Mouse (Mus musculus): ENCODE data around the gene Ctdsp2. TPM values are rescaled to one million over a fixed set of nuclear protein-coding genes. Genes with fewer than 3 reads are reported as not detected.

The Ctdsp2 gene
- polyA plus RNA-seq, 1 experiment from 2014 or later, result 10.7 TPM

GRCm38 (mm10) chr10:126972051-126972725, 6.3 kb upstream of the Ctdsp2 start:
- H3K4me1 ChIP-seq (ENCODE audit: insufficient read depth), result peaks cover 11% of the 10 kb centered on the region
- ATAC-seq, result peak; percentile 58
- H3K27me3 ChIP-seq (ENCODE audit: insufficient read depth, low read length), result no peaks in the 10 kb centered on the region
- H3K4me2 ChIP-seq (ENCODE audit: low read depth, low read length), result peak overlapping the region; percentile 13; the same call in 1 of the 2 replicates
- 34% methylated on average over 12 of the region's 13 CpGs for WGBS (ENCODE audit: insufficient replicate concordance)
- DNase-seq, result peak; percentile 50
- TF ChIP-seq EP300 (IDR thresholded peaks at IDR 0.05; ENCODE audit: low read depth), result no peak
- no peak for TF ChIP-seq CTCF (IDR thresholded peaks at IDR 0.05; ENCODE audit: low read depth)
- no peaks in the 10 kb centered on the region for H3K9me3 ChIP-seq (ENCODE audit: low read length)
- H3K9ac ChIP-seq (replicated peaks), result no peak overlapping the region
- 0 out of 2 replicates have a peak overlapping the region, but pooled peaks have one; percentile 18 for H3K27ac ChIP-seq (ENCODE audit: low read depth)
- H3K4me3 ChIP-seq (ENCODE audit: low read depth, low read length), result no peak overlapping the region
- no peaks in the 10 kb centered on the region for H3K36me3 ChIP-seq (replicated peaks; ENCODE audit: insufficient read depth, low read length)

GRCm38 (mm10) chr10:126972988-126973387, 5.5 kb upstream of the Ctdsp2 start:
- no peak overlapping the region for H3K4me2 ChIP-seq (ENCODE audit: low read depth, low read length)
- H3K9me3 ChIP-seq (ENCODE audit: low read length), result no peaks in the 10 kb centered on the region
- DNase-seq (no peak), ATAC-seq (no peak)
- no peak overlapping the region for H3K4me3 ChIP-seq (ENCODE audit: low read depth, low read length)
- no peak for TF ChIP-seq CTCF (IDR thresholded peaks at IDR 0.05; ENCODE audit: low read depth)
- TF ChIP-seq EP300 (IDR thresholded peaks at IDR 0.05; ENCODE audit: low read depth), result no peak
- H3K4me1 ChIP-seq (ENCODE audit: insufficient read depth), result peaks cover 16% of the 10 kb centered on the region
- no peak overlapping the region for H3K27ac ChIP-seq (ENCODE audit: low read depth)
- H3K9ac ChIP-seq (replicated peaks), result no peak overlapping the region
- no peaks in the 10 kb centered on the region for H3K36me3 ChIP-seq (replicated peaks; ENCODE audit: insufficient read depth, low read length)
- no peaks in the 10 kb centered on the region for H3K27me3 ChIP-seq (ENCODE audit: insufficient read depth, low read length)
- WGBS (ENCODE audit: insufficient replicate concordance), result 29% methylated on average over 7 of the region's 7 CpGs

- Histone ChIP-seq H3K27me3 (ENCODE audit: insufficient read depth, low read length) (no peaks in the 10 kb centered on the region), H3K4me2 (ENCODE audit: low read depth, low read length) (no peak overlapping the region), H3K9me3 (ENCODE audit: low read length) (no peaks in the 10 kb centered on the region), H3K9ac (replicated peaks) (no peak overlapping the region), H3K27ac (ENCODE audit: low read depth) (no peak overlapping the region), H3K4me1 (ENCODE audit: insufficient read depth) (peaks cover 24% of the 10 kb centered on the region), H3K4me3 (ENCODE audit: low read depth, low read length) (no peak overlapping the region), H3K36me3 (replicated peaks; ENCODE audit: insufficient read depth, low read length) (no peaks in the 10 kb centered on the region)
- 85% methylated on average over 6 of the region's 6 CpGs for WGBS (ENCODE audit: insufficient replicate concordance)
- ATAC-seq (no peak), DNase-seq (no peak)
- TF ChIP-seq EP300 (IDR thresholded peaks at IDR 0.05; ENCODE audit: low read depth), result no peak
- TF ChIP-seq CTCF (IDR thresholded peaks at IDR 0.05; ENCODE audit: low read depth), result no peak
Observed at GRCm38 (mm10) chr10:126975706-126976105, 2.8 kb upstream of the Ctdsp2 start.

DNA sequence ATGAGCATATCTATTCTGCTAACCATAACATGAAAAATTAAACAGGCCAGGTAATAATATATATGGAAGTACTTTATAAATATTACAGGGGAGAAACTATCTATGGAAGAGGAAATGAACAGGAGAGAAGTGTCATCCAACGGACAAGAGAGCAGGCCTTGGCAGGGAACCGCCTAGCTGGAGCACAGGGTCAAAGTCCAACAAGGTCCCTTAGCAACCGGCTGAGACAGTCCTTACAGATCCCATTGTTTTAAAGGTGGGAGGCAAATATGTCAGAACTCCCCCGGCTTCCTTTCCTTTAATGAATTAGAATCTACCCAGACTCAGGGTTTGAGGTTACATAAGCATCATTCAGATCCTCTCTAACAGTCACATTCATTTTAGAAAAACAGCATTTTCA, 1.4 kb upstream of the Ctdsp2 start:
- H3K27me3 ChIP-seq (ENCODE audit: insufficient read depth, low read length), result no peaks in the 10 kb centered on the region
- no peak overlapping the region for H3K27ac ChIP-seq (ENCODE audit: low read depth)
- H3K4me1 ChIP-seq (ENCODE audit: insufficient read depth), result peaks cover 31% of the 10 kb centered on the region
- ATAC-seq (no peak), DNase-seq (no peak)
- no peak overlapping the region for H3K4me2 ChIP-seq (ENCODE audit: low read depth, low read length)
- H3K9me3 ChIP-seq (ENCODE audit: low read length), result no peaks in the 10 kb centered on the region
- H3K9ac ChIP-seq (replicated peaks), result no peak overlapping the region
- WGBS (ENCODE audit: insufficient replicate concordance), result 62% methylated on average over 4 of the region's 4 CpGs
- no peaks in the 10 kb centered on the region for H3K36me3 ChIP-seq (replicated peaks; ENCODE audit: insufficient read depth, low read length)
- H3K4me3 ChIP-seq (ENCODE audit: low read depth, low read length), result no peak overlapping the region
- TF ChIP-seq CTCF (IDR thresholded peaks at IDR 0.05; ENCODE audit: low read depth), result no peak
- TF ChIP-seq EP300 (IDR thresholded peaks at IDR 0.05; ENCODE audit: low read depth), result no peak

- no peaks in the 10 kb centered on the region for H3K9me3 ChIP-seq (ENCODE audit: low read length)
- WGBS (ENCODE audit: insufficient replicate concordance), result 0% methylated on average over 34 of the region's 62 CpGs
- ATAC-seq, result peak; percentile 41
- TF ChIP-seq EP300 (IDR thresholded peaks at IDR 0.05; ENCODE audit: low read depth) (no peak), CTCF (IDR thresholded peaks at IDR 0.05; ENCODE audit: low read depth) (no peak)
- H3K4me3 ChIP-seq (ENCODE audit: low read depth, low read length), result peak overlapping the region; percentile 96
- H3K36me3 ChIP-seq (replicated peaks; ENCODE audit: insufficient read depth, low read length), result 0 out of 2 replicates have a peak, but pooled peaks cover 2% of the 10 kb centered on the region
- H3K4me1 ChIP-seq (ENCODE audit: insufficient read depth), result peaks cover 49% of the 10 kb centered on the region
- H3K9ac ChIP-seq (replicated peaks), result peak overlapping the region; percentile 90
- H3K4me2 ChIP-seq (ENCODE audit: low read depth, low read length), result peak overlapping the region; percentile 89
- H3K27ac ChIP-seq (ENCODE audit: low read depth), result peak overlapping the region; percentile 100
- DNase-seq, result peak; percentile 81
- H3K27me3 ChIP-seq (ENCODE audit: insufficient read depth, low read length), result no peaks in the 10 kb centered on the region
Observed at GRCm38 (mm10) chr10:126979121-126979635, 661 bp downstream of the Ctdsp2 start.

DNA sequence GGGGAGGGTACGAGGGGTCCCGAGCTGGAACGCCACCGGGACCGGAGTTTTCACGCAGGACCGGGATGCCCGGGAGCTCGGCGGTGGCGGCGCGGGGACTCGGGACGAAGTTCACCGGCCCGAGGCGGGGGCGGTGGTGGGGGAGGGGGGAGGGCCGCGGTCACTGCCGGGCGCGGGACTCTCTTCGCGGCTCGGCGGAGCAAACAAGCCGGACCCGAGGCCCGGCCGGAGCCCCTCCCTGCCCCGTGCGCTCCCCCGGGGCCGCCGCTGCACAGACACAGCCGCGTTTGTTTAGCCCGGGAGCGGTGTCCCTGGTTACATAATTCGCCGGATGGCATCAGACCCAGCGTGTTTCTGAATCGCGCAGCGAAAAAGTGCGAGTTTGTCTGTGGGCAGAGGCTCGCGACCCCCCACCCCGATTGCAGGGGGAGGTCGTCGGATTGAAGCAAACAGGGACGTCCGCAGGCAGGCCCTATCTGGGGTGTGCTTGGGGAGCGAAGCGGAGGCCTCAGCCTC, 1.2 kb downstream of the Ctdsp2 start:
- no peak for TF ChIP-seq EP300 (IDR thresholded peaks at IDR 0.05; ENCODE audit: low read depth)
- TF ChIP-seq CTCF (IDR thresholded peaks at IDR 0.05; ENCODE audit: low read depth), result no peak
- Histone ChIP-seq H3K9me3 (ENCODE audit: low read length) (no peaks in the 10 kb centered on the region), H3K36me3 (replicated peaks; ENCODE audit: insufficient read depth, low read length) (0 out of 2 replicates have a peak, but pooled peaks cover 2% of the 10 kb centered on the region), H3K4me2 (ENCODE audit: low read depth, low read length) (peak overlapping the region; percentile 89), H3K27me3 (ENCODE audit: insufficient read depth, low read length) (no peaks in the 10 kb centered on the region), H3K9ac (replicated peaks) (peak overlapping the region; percentile 90), H3K4me1 (ENCODE audit: insufficient read depth) (peaks cover 54% of the 10 kb centered on the region), H3K27ac (ENCODE audit: low read depth) (peak overlapping the region; percentile 100), H3K4me3 (ENCODE audit: low read depth, low read length) (peak overlapping the region; percentile 96)
- WGBS (ENCODE audit: insufficient replicate concordance), result under 1% methylated on average over 46 of the region's 57 CpGs
- DNase-seq, result no peak
- peak; percentile 11 for ATAC-seq
